Mouse (Mus musculus): ENCODE measurements around the gene Plekha4.

Plekha4 gene

DNA sequence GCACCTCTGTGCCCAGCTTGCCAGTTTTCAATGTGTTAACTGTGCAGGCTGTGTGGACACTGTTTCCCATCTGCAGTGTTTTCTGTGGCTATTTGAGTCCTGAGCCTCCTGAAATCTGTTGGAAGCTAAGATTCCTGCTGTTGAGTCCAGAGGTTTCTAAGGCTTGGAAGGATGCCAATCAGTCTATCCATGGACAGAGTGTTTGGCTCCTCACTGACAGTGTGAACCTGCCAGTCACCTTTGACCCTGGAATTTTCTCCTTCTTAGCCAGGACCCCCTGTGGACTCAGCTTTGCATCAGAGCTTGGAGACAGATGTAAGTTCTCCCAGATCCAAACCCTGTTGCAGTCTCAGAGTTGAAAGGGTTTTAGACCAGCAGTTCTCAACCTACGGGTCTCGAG, 14.1 kb downstream of the Plekha4 start:
- DNase-seq: no peak

DNA sequence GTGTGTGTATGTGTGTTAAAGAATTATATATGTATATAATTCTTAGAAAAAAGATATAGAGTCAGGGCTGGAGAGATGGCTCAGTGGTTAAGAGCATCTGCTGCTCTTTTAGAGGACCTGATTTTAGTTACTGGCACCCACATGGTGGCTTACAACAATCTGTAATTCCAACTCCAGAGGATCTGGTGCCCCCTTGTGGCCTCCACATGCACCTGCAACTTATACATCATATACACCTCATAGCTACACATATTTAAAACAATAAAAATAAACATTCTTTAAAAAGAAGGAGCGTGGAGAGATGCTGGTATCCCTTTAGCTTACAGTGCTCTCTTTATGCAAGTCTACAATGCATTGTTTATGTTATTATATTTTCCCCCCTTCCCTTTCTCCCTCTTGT, 18.4 kb downstream of the Plekha4 start:
- DNase-seq: no peak

DNA sequence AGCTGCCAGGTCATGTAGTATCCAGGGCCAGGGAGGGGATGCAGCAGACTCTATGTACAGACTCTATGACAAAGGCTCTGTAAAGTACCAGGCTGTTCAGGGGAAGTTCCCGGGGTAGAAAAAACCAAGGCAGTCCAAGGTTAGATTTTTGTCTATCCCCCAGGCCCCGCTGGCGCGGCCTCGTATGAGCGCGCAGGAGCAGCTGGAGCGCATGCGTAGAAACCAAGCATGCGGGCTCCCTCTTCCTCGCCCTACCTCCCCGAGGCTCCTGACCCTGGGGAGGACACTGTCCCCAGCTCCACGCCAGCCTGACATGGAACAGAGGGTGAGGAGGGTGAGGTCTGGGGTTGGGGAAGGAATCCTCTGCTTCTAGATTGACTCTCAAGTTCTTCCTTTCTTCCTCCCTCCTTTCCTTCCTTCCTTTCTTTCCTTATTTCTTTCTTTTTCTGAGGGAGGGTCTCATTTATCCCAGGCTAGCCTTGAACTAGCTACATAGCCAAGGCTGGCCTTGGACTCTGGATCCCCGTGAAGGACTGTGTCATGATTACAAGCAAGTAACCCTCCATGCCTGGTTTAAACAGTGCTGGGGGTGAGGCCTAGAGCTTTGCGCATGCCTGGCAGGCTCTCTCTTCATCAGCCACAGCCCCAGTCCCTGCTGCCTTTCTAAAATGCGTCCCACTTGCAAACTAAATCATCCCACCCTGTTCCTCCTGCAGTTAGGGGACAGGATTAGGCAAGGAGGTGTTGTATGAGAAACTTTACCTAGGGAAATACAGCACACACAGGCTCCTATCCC, 23.7 kb downstream of the Plekha4 start:
- no peak for DNase-seq

DNA sequence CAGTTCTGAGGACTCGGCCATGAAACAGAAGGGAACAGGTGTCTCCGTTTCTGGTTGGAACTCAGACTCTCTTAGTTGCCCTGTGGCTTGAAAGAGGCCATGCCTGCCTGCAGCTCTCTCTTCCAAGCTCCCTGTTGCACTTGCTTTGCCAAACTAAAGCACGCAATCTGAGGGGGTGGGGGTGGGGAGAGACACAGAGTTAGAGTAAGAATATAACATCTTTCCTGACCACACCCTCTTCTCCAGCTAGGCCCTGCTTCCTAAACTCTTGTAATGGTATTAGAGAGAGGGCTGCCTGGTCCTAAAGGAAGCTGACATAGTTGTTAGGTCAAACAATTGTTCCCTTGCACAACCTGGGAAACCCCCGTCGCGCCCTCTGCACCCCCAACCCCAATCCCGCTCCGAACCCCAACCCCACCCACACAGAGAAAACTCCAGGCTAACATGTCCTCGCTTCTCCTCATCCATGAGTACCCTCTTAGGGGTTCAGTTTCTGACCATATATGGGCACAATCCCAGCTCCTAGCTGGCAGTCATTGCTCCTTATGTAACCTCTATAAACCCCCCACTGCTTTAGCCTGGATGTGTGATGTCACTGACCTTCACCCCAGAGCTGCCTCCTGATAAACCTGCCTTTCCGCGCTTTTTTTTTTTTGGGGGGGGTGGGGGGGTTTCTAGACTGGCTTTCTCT, 24.8 kb downstream of the Plekha4 start:
- DNase-seq: no peak

DNA sequence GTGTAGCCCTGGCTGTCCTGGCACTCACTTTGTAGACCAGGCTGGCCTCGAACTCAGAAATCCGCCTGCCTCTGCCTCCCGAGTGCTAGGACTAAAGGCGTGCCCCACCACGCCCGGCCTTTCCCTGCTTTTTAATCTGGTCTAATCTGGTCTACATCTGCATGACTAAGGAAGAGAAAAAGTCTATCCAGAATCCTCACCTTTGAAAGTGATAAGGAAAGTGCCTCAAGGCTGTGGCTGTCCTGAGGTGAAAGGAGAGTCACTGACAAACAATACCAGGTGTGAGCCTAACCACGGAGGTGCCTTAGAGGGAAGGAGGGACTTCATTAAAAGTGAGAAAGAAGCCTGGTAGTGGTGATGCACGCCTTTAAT, 25.4 kb downstream of the Plekha4 start:
- no peak for DNase-seq

DNA sequence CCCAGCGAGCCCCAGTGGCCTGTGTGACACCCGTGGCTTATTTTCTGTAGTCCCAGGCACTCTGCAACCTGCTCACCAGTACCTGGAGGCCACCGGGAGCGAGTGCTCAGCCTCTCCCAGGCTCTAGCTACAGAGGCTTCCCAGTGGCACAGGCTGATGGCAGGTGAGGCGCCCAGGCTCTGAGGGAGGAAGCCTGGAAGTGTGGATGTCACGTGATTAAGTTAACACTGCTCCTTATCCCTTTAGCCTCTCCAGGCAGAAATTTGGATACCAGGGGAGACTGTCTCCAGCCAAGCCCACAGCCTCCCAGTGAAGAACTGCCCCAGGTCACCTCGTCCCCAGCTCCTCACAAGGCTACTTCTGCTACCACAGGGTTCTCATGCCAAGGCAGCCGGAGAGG, 27.4 kb downstream of the Plekha4 start:
- no peak for DNase-seq

DNA sequence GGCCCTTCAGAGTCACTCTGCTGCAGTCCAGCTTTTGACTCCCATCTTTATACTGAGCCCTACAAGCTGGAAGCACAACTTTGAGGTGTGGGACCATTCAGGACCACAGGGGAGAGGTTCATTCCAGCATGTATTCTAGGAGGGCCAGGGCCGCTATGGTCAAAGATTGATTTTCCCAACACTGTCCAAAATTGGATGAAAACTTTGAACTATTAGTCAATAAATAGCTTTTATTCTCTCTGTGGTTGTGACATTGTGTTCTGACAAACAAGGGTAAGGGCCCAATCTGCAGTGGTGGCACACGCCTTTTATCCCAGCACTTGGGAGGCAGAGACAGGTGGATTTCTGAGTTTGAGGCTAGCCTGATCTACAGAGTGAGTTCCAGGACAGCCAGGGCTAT, 27.9 kb downstream of the Plekha4 start:
- DNase-seq: no peak

- DNase-seq: no peak
These were observed 28.6 kb downstream of the Plekha4 start, which contains the start of gene Hsd17b14 for GRCm38 (mm10) chr7:45554744-45555143. Gene Hsd17b14, plus strand, starts transcription at chr7:45554893.

DNA sequence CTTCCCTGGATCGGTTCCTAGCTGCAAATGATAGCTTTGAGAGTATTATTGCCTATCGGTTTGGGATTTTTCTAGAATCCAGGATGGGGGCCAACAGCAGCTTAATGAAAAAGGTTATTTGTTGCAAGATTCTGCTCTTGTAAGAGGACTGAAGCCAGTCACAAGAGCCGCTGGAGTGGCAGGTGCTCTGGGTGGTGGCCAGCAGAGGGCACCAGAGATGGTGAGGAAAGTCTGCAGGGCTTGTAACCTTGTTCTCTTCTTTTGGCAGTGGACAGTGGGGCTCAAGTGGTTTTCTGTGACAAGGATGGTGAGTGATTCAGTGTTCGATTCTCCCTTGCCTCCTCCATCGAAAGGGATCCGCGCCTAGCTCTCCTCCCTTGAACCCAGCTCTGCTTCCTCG, 29.7 kb downstream of the Plekha4 start:
- DNase-seq: peak; percentile 78

DNA sequence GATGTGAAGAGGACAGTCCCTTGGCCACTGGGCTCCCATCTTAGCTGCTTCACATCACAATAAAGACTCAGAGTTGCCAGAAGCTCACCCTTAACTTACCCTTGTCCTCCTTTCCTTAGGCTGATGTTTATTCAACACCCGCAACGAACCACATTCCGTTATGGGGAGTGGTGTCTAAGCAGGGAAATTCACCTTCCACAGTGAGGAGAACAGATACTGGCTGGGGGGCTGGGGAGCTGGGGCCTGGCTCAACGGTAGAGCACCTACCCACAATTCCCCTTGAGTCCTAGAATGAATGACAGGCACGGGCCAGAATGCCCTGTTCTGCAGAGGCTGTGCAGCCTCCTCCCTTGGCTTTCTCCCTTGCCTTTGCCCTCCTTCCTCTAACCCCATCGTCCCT, 32.8 kb downstream of the Plekha4 start:
- DNase-seq: no peak

DNA sequence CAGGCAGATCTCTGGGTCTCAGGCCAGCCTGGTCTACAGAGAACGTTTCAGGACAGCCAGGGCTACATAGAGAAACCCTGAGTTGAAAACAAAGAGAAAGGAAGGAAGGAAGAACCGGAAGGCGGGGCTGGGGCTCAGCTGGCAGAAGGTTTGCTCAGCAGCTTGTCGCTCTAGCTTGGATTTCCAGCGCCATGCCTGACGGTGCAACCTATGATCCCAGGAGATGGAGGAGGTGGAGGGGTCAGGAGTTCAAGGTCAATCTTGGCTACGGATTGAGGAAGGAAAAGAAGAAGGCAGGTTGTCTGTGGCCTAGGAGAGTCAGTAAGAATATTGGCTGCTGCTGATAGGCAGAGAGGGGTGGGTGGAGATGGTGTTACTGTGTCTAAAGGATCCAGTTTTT, 34.1 kb downstream of the Plekha4 start:
- DNase-seq: no peak

- DNase-seq: peak; percentile 74
These were observed 34.9 kb downstream of the Plekha4 start for GRCm38 (mm10) chr7:45560843-45561623.

GRCm38 (mm10) chr7:45561624-45562520, 35.7 kb downstream of the Plekha4 start:
- no peak for DNase-seq

DNA sequence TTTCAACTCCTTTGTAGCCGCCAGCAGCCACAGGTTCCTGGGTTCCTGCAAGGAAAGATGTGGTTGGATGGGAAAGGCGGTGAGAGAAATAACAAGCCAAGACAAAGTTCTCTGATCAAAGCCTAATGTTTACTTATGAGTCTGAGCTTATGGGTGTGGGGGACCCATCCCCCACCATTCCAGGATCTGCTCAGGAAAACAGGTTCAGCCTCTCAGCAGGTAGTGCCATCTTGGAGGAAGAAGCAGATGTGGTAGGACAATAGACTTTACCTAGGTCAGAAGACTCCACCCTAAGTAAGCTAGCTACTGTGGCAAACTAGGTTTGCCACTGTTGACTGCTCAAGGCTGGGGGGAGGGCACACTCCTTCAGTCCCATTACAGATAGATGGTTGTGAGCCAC, 38.7 kb downstream of the Plekha4 start:
- DNase-seq: no peak

DNA sequence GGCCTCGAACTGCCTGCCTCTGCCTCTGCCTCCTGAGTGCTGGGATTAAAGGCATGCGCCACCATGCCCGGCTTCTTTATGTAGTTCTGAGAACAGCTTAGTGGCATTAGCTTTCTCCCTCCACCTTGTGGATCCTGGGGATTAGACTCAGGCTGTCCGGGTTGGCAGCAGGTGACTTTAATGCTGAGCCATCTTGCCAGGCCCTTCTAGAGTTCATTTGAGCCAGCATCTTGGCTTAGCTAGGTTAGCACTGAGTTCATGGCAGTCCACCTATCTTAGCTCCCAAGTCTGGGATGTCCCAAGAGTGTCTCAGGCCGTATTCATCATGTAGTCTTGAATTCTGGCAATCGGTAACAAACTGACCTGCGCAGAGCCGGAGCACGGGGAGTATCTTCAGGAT, 39.3 kb downstream of the Plekha4 start:
- no peak for DNase-seq

GRCm38 (mm10) chr7:45567112-45567779, 41.1 kb downstream of the Plekha4 start:
- DNase-seq: no peak

DNA sequence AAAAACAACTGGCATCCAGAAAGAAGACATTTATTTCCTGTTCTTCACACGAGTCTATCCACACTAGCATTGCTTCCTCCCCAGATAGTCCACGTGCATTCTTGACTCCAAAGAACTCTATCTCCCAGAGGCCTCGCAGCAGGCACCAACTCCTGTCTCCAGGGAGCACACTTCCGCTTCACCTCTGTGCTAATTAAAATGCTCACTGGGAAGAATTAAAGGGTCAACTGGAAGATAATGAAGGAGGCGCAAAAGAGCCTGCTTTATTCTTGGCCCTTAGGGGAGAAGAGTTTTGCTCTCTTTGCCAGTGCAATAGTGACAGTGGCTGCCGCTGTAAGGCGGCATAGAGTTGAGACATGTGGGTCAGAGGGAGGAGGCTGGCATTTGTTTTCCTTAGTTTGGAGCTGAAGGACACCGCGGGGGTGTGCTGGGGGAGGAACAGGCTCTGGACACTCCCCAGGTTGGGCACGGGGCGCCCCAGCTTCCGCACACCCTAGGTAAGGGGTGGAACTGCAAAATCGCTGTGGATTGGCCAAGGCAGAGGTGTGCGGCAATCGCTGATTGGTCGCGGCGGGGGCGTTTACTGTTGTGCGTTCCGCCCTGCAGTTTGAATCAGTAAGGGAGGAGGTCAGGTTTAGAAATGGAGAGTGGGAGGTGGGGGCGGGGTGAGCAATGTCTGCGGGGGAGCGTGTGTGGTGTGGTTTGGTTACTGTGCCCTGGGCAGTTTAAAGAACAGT, 41.8 kb downstream of the Plekha4 start:
- DNase-seq: peak; percentile 88

GRCm38 (mm10) chr7:45568601-45569473, 42.7 kb downstream of the Plekha4 start:
- DNase-seq: no peak

DNA sequence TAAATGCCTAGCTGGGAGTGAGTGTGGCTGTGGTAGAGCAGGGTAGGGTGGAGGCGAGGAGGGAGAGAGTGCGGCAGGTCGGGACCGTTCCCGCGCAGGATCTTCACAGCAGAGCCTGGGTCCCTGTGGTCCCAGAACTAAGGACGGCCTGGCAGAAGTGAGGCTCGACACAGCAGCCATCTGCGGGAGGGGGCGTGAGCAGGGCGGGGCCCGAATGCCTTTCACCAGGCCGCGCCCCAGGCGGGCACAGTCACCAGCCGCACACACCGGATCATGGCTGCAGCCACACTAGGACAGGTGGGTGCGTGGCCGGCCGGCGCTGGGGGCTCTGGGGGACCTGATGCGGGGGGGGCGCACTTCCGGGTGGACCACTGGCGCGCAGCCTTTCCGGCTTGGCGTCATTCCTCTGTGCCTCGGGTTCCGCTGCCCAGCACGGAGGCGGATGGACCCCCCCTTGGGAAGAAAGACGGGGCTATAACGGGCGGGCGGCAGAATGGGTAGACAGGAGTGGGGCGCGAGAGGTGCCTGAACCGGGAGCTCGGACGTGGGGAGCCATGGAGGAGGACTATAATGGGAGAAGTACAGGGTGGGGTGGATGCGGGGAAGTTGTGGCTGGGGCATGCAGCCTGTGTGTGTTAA, 44.1 kb downstream of the Plekha4 start, which contains the start of gene Bcat2:
Bcat2 (plus strand) TSS at position 51 of the 639 bp plus-strand sequence.
- peak; percentile 71 for DNase-seq

DNA sequence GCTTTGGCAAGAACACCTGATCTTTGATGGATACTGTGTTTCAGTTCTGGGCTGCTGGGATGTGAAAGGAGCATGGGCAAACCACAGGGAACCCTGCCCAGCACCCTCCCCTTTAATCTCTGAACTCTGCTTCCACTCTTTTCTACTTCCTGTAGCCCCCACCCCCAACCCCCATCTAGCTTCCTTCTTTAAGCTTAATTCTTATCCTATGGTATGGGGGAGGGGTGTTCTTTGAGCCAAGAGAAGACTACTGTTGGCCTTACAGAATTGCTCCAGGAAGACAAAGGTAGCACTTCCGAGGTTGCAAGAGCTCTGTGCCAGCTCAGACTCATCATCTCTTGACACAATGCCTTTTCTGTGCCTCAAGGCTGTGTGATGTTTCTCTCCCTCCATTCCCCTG, 45.8 kb downstream of the Plekha4 start:
- DNase-seq: no peak

All from cerebellum, adult 11 months (tissue).